Mouse (Mus musculus): ENCODE measurements around the gene Rgs6.

GRCm38 (mm10) chr12:82649991-82650390 is 61.9 kb downstream of the Rgs6 start:
- TF ChIP-seq CTCF (IDR thresholded peaks at IDR 0.05; ENCODE audit: low read depth, low read length) = no peak
- TF ChIP-seq POLR2A (IDR thresholded peaks at IDR 0.05; ENCODE audit: borderline replicate concordance, low read depth, low read length) = no peak

Measured in bone marrow macrophage, adult 2 months (primary cell).